Mouse (Mus musculus): ENCODE results near the gene Timm8a1.

DNA sequence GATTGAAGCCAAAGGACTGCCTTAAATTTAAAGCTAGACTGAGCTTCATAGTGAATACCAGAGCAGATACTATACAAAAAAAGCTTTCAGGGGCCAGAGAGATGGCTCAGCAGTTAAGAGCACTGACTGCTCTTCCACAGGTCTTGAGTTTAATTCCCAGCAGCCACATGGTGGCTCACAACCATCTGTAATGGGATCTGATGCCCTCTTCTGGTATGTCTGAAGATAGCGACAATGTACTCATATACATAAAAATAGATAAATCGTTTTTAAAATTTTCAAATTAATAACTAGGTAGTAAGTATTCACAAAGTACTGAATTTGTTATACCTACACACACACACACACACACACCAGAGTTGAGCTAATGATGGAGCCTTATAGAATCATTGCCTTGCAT lies 8.3 kb downstream of the Timm8a1 start:
- TF ChIP-seq CTCF (IDR thresholded peaks at IDR 0.05; ENCODE audit: low read depth, low read length) (no peak), POLR2A (IDR thresholded peaks at IDR 0.05; ENCODE audit: insufficient read depth, low read length) (no peak), EP300 (IDR thresholded peaks at IDR 0.05; ENCODE audit: insufficient read depth, low read depth, low read length) (no peak)
